Mouse (Mus musculus) cerebellum, postnatal 36 days (tissue): ENCODE data around the gene Zfand4.

Experiments
- DNase-seq, 2 experiments: peaks; one replicate each; pipeline ENCODE4 v3.0.0; 2021 to 2022; ENCODE audit warnings: mixed read lengths in 2 of 2

The Zfand4 gene

DNA sequence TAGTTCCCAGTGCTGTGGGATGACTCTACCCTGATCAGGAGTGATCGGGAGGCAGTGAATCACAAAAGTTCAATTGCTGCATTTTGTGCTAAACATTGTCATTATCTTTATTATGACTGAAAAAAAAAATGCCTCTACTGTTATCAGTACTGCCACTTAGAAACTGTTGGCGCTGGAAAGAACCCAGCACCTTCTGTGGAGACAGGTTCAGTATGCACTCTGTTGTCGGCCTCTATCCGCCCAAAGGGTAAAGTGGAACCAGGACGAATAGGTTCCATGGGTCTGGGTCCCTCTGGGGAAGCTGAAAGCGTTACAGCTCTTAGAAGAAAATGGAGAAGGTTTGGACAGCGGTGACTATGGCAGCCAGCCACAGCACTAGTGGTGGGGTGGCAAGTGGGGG lies 114.9 kb downstream of the Zfand4 start:
- DNase-seq = no peak
